Mouse (Mus musculus) megakaryocyte, embryonic 14.5 days (primary cell): ENCODE data around the gene Tnrc6b. TPM values are rescaled to one million over a fixed set of nuclear protein-coding genes. Genes with fewer than 3 reads are reported as not detected.
A peak's percentile ranks its signal among the peaks of the same experiment; 100 is the strongest.

Experiments
- H3K27me3 ChIP-seq: replicated peaks from 2 replicates; pipeline ENCODE3; 2012; ENCODE audit warnings: inconsistent platforms
- H3K36me3 ChIP-seq: replicated peaks from 2 replicates; pipeline ENCODE3; 2012; ENCODE audit warnings: low read length, inconsistent platforms, mixed read lengths
- H3K4me1 ChIP-seq: 2 replicates; pipeline ENCODE4 v1.6.1; 2012; ENCODE audit warnings: inconsistent platforms
- H3K4me3 ChIP-seq: replicated peaks from 2 replicates; pipeline ENCODE3; 2012; ENCODE audit warnings: moderate library complexity, mild to moderate bottlenecking, inconsistent platforms
- H3K9me3 ChIP-seq: 2 replicates; pipeline ENCODE4 v1.6.1; 2012; ENCODE audit warnings: inconsistent platforms
- FLI1 ChIP-seq: IDR thresholded peaks from 2 replicates; pipeline ENCODE4 v1.6.1; 2012; ENCODE audit warnings: low read length, inconsistent platforms, mixed read lengths
- GATA1 ChIP-seq: IDR thresholded peaks from 3 replicates; pipeline ENCODE4 v1.6.1; 2012; ENCODE audit warnings: mixed read lengths, low read length, inconsistent platforms, borderline replicate concordance
- polyA plus RNA-seq: library from polyadenylated mRNA; stranded (reverse); fragments of >175 nt; gene quantifications from 2 replicates; pipeline ENCODE4 v1.2.3, GENCODE M21; 2012; ENCODE audit warnings: low replicate concordance; ENCODE audit not compliant: insufficient read depth

Gene Tnrc6b
- polyA plus RNA-seq, result 19.3 and 32.0 TPM in 2 replicates

DNA sequence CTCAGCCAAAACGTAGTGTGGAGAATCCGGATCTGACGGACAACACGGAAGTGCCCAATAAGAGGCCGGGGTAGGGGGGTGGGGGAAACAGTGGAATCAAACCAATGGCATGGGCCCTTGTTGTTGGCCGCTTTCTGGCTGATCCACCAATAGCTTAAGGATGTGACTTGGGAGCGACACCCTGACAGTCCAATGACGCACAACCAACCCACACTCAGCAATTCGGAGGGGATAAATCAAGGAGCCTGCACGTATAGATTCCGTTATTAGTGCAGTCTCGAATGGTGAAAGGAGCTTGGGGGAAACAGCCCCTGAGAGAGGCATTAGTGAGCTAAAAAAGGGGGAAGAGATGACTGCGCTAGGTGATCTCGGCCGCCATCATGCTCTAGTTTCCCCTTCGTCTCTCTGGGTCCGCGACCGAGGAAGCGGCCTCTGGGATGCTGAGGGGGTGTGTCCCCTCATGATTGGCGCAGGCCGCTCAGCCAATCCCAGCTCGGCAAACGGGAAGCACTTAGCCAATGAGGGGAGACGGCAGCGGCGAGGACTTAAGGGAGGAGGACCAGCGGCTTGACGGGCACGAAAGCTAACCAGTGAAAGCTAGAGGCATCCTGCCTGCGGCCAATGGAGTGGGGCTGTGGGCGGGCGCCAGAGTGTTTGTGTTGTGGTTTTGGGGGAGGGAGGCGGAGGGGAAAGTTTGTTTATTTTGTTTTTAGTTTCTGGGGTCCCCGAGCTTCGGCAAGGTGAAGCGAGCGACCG is at the start of gene Tnrc6b:
Tnrc6b (plus strand) TSS at position 706 of the 756 bp plus-strand sequence.
- H3K36me3 ChIP-seq, result peaks cover 3% of the 10 kb centered on the region
- peaks cover 45% of the 10 kb centered on the region for H3K4me1 ChIP-seq
- H3K27me3 ChIP-seq, result no peaks in the 10 kb centered on the region
- H3K9me3 ChIP-seq, result no peaks in the 10 kb centered on the region
- peak within 1 kb of the TSS; percentile 98 for H3K4me3 ChIP-seq
- TF ChIP-seq FLI1, result no peak
- no peak for TF ChIP-seq GATA1

DNA sequence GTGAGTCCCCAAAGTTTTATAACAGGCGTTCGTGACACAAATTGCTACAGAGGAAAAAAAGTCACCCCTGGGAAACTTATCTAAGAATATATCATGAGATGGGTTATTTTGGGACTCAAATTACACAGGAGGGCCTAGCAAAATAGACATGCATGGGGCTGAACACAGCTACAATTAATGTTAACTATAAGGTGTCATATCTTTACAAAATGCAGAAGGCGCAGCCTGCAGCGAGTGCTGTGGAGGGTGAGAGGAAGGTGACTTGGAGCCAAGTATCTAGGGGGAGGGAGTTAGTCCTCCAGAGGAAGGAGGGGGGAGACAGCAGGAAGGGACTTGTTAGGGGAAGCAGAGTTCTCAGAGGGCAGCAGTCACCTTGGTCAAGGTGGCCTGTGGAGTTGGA is 46.7 kb upstream of the Tnrc6b start:
- peaks cover 59% of the 10 kb centered on the region for H3K27me3 ChIP-seq
- H3K36me3 ChIP-seq, result no peaks in the 10 kb centered on the region
- H3K9me3 ChIP-seq, result peaks cover 22% of the 10 kb centered on the region
- H3K4me1 ChIP-seq, result peaks cover 8% of the 10 kb centered on the region; the same call in 1 of the 2 replicates
- TF ChIP-seq GATA1, result no peak
- no peak for TF ChIP-seq FLI1
- H3K4me3 ChIP-seq, result no peak overlapping the region

DNA sequence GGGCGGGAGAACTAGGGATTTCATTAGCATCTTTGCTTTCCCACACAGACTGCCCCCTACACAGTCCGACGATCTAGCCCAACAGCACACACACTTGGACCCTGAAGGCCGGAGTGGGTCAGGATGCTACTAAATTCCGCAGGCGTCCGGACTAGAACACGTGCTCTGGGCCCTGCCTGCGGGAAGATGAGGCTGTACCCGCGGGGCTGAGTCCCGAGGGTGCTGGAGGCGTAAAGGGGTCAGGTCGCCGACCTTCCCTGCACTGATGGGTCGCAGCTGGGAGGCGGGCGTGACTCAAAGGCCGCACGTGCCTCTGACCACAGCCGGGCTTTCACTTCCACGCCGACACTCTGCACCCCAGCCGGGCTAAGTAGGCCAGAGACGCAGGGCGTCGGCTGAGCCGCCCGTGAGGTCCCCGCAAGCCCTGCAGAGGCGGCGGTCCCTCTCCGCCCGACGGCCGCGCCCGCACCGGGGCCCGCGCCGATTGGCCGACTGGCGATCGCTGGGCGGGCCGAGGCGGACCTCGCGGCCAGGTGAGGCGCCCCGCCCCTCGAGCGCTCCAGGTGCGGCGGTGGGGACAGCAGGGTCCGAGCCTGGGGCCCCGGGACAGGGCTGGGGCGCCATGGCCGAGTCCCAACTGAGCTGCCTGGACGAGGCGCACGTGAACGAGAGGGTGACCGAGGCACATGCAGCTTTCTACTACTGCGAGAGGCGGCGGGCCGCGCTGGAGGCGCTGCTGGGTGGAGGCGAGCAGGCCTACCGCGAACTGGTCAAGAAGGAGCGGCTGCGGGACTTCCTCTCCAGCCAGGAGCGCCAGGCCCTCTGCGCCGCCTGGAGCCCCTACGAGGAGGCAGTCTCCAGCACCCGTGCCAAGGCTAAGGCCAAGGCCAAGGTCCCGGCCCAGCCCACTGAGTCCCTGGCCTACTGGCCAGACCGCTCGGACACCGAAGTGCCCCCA is 39.5 kb upstream of the Tnrc6b start, which contains the start of gene Fam83f:
Fam83f (plus strand) TSS at position 553 of the 958 bp plus-strand sequence.
- TF ChIP-seq FLI1 (no peak), GATA1 (no peak)
- Histone ChIP-seq H3K4me3 (peak within 1 kb of the TSS; percentile 81), H3K9me3 (peaks cover 23% of the 10 kb centered on the region), H3K27me3 (peaks cover 50% of the 10 kb centered on the region), H3K4me1 (peaks cover 49% of the 10 kb centered on the region), H3K36me3 (no peaks in the 10 kb centered on the region)

DNA sequence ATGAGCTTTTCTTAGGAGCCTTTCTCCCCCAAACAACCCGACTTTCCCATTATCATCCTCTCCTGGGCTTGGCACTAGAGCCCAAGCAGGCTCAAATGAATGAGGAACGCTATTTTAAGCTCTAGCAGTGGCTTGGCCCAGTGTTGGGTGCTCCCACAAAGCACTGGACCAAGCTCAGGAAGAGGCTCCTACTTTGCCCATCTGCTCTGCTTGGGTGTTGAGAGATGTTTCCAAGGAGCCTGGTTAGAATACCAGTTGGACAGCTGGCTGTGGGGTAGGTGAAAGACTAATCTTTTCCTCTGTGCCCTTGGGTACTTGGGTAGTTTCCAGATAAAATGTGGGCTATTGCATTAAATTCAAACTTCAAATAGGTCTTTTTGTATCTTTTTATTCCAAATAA is 38.3 kb upstream of the Tnrc6b start:
- Histone ChIP-seq H3K4me3 (no peak overlapping the region), H3K27me3 (peaks cover 61% of the 10 kb centered on the region), H3K36me3 (no peaks in the 10 kb centered on the region), H3K4me1 (peaks cover 55% of the 10 kb centered on the region), H3K9me3 (peaks cover 12% of the 10 kb centered on the region; the same call in 1 of the 2 replicates)
- TF ChIP-seq GATA1, result no peak
- no peak for TF ChIP-seq FLI1

DNA sequence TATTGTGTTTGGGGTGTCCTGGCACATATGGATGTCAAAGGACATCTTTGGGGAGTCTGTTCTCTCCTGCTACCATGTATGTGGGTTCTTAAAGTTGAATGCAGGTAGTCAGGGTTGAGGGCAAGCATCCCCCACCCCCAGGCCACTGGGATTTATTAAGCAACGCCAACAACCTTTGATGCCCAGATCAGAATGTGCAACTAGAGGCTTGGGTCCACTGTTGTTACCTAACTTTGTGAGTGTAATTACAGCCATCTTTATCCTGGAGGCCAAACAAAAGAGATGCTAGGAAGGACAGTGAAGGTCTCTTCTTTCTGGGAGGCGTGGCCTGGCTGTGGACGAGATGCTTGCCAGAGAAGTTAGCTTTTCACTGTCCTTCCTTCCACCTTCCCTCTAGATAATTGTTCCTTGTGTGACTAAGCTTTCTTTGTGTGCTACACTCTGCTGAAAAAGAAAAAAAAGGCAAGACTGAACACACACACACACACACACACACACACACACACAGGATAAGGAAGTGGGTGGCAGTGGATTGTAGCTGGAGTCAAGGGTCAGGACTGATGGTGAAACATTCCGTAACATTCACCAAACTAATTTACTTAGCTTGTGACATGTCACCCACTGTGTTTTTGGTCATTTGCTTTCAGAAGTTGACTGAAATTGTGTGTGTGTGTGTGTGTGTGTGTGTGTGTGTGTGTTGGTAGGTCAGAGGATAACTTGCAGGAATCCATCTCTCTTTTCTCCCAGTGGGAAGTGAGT is 37.6 kb upstream of the Tnrc6b start:
- H3K4me3 ChIP-seq, result peak overlapping the region; percentile 10
- H3K4me1 ChIP-seq, result peaks cover 52% of the 10 kb centered on the region
- peaks cover 6% of the 10 kb centered on the region; the same call in 1 of the 2 replicates for H3K9me3 ChIP-seq
- peaks cover 67% of the 10 kb centered on the region for H3K27me3 ChIP-seq
- no peak for TF ChIP-seq FLI1
- TF ChIP-seq GATA1, result no peak
- H3K36me3 ChIP-seq, result no peaks in the 10 kb centered on the region

DNA sequence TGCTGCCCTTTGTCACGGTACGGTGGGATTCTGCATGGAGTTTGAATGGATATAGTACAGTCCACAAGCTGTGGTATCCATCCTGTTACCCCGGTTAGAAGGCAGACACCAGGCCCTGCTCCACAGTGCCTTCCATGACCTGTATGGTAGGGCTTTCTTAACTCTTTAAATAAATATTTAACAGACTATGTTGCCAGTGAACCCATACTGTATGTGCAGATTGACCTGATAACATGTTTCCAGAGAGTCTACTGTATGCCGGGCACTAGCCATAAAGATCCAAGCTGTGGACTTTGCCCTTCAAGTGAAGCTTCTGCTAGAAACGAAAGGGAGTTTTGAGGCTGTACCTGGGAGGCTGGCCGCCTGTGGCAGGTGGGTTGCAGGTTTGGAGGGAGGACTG is 36.4 kb upstream of the Tnrc6b start:
- H3K9me3 ChIP-seq, result peaks cover 6% of the 10 kb centered on the region; the same call in 1 of the 2 replicates
- H3K4me3 ChIP-seq, result no peak overlapping the region
- peaks cover 58% of the 10 kb centered on the region for H3K4me1 ChIP-seq
- no peaks in the 10 kb centered on the region for H3K36me3 ChIP-seq
- peaks cover 76% of the 10 kb centered on the region for H3K27me3 ChIP-seq
- no peak for TF ChIP-seq GATA1
- TF ChIP-seq FLI1, result no peak

DNA sequence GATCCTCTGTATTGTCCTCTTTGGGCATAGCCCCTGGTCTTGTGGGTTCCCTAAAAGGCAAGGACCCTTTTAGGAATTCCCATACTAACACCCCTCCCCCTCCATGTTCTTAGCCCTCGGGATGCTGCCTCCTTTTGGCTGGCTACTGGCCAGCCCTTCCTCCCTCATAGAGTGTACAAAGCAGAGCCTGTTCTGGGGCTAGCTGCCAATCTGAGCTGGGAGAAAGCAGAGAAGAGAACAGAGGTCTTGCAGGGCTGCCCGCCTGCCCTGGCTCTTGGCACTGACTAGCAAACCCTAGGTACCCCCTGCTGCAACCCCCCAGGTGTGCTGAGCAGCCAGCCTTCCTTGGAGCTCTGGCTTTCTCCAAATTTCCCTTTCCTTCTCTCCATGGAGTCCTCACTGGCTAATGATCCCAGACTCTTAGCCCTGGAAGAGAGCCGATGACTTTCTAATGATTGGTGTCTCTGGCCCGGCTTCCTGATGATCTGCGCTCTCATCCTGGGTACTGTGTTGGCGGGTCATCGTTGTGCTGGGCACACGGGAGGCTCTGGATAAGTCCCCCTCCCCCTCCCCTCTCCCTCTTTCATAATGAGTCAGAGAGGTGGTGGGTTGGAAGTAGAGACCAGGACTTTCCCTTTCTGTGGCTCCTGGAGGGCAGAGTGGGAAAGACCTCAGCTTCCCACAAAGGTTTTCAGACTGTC is 31.4 kb upstream of the Tnrc6b start:
- peaks cover 67% of the 10 kb centered on the region for H3K4me1 ChIP-seq
- no peak for TF ChIP-seq FLI1
- TF ChIP-seq GATA1, result no peak
- H3K9me3 ChIP-seq, result no peaks in the 10 kb centered on the region
- H3K27me3 ChIP-seq, result peaks cover 66% of the 10 kb centered on the region
- no peak overlapping the region for H3K4me3 ChIP-seq
- H3K36me3 ChIP-seq, result no peaks in the 10 kb centered on the region

DNA sequence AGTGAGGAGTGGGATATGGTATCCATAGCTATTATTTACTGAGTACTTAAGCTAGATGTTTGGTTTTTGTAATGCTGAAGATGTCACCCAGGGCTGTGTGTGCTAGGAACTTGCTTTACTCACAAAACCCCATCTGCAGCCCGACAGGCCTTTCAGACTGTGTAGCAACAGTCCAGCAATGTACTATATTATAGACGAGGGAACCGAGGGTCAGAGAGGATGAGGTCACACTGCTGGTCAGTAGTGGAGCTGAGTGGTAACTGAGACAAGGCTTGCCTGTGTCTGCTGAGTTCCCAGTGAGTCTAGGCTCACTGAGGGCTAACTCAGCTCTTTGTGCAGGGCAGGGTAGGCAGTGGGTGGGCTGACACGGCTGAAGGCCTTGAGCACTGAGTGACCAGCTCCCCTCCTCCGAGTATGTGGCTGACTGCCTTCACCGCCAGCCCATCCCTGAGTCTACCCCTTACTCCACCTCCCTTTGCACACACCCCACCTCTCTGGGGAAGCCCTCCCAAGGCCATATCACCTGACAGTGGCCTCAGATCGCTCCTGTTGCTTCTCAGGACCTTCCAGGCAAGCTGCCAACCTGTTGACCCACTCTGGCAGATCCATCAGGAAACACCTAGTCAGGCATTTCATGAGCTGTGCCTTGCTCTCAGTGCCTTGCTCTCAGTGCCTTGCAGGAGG is 30.6 kb upstream of the Tnrc6b start:
- peak overlapping the region; percentile 51 for H3K4me3 ChIP-seq
- no peaks in the 10 kb centered on the region for H3K36me3 ChIP-seq
- H3K27me3 ChIP-seq, result peaks cover 67% of the 10 kb centered on the region
- no peaks in the 10 kb centered on the region for H3K9me3 ChIP-seq
- TF ChIP-seq GATA1 (no peak), FLI1 (no peak)
- H3K4me1 ChIP-seq, result peaks cover 68% of the 10 kb centered on the region
